Mouse (Mus musculus): ENCODE measurements around the gene Fam120a. TPM values are rescaled to one million over a fixed set of nuclear protein-coding genes. Genes with fewer than 3 reads are reported as not detected.

Gene Fam120a
- polyA plus RNA-seq, 1 experiment from 2014 or later = 24.3 TPM

- no peak for ATAC-seq (replicated peaks; ENCODE audit: insufficient number of reproducible peaks, low FRiP score, low TSS enrichment, low read depth)
- Histone ChIP-seq H3K4me2 (ENCODE audit: low read depth, low read length) (no peak overlapping the region), H3K4me3 (ENCODE audit: low read depth, low read length) (no peak overlapping the region), H3K27ac (replicated peaks; ENCODE audit: low read depth, low read length) (no peak overlapping the region), H3K36me3 (replicated peaks; ENCODE audit: control insufficient read depth, insufficient read depth, low read depth, low read length) (no peaks in the 10 kb centered on the region), H3K9me3 (replicated peaks; ENCODE audit: control insufficient read depth, low read length) (no peaks in the 10 kb centered on the region), H3K27me3 (ENCODE audit: control insufficient read depth, insufficient read depth, low read length) (no peaks in the 10 kb centered on the region), H3K9ac (replicated peaks; ENCODE audit: low read length) (no peak overlapping the region), H3K4me1 (ENCODE audit: control insufficient read depth, insufficient read depth, low read length) (no peaks in the 10 kb centered on the region)
- 88% methylated on average over 4 of the region's 4 CpGs for WGBS
- no peak for DNase-seq (ENCODE audit: low spot score)
Measured at GRCm38 (mm10) chr13:48996731-48997130, 28.9 kb upstream of the Fam120a start.

- Histone ChIP-seq H3K4me3 (ENCODE audit: low read depth, low read length) (no peak overlapping the region), H3K4me2 (ENCODE audit: low read depth, low read length) (no peak overlapping the region), H3K9me3 (replicated peaks; ENCODE audit: control insufficient read depth, low read length) (no peaks in the 10 kb centered on the region), H3K27me3 (ENCODE audit: control insufficient read depth, insufficient read depth, low read length) (no peaks in the 10 kb centered on the region), H3K36me3 (replicated peaks; ENCODE audit: control insufficient read depth, insufficient read depth, low read depth, low read length) (no peaks in the 10 kb centered on the region), H3K27ac (replicated peaks; ENCODE audit: low read depth, low read length) (no peak overlapping the region), H3K9ac (replicated peaks; ENCODE audit: low read length) (no peak overlapping the region), H3K4me1 (ENCODE audit: control insufficient read depth, insufficient read depth, low read length) (no peaks in the 10 kb centered on the region)
- DNase-seq (ENCODE audit: low spot score) (peak; percentile 44), ATAC-seq (replicated peaks; ENCODE audit: insufficient number of reproducible peaks, low FRiP score, low TSS enrichment, low read depth) (no peak)
- WGBS = 39% methylated on average over 3 of the region's 3 CpGs
Measured at GRCm38 (mm10) chr13:48994903-48995302, 27.1 kb upstream of the Fam120a start.

- Histone ChIP-seq H3K4me2 (ENCODE audit: low read depth, low read length) (no peak overlapping the region), H3K4me1 (ENCODE audit: control insufficient read depth, insufficient read depth, low read length) (no peaks in the 10 kb centered on the region), H3K27ac (replicated peaks; ENCODE audit: low read depth, low read length) (no peak overlapping the region), H3K27me3 (ENCODE audit: control insufficient read depth, insufficient read depth, low read length) (no peaks in the 10 kb centered on the region), H3K36me3 (replicated peaks; ENCODE audit: control insufficient read depth, insufficient read depth, low read depth, low read length) (no peaks in the 10 kb centered on the region), H3K9me3 (replicated peaks; ENCODE audit: control insufficient read depth, low read length) (no peaks in the 10 kb centered on the region), H3K4me3 (ENCODE audit: low read depth, low read length) (no peak overlapping the region), H3K9ac (replicated peaks; ENCODE audit: low read length) (no peak overlapping the region)
- no peak for ATAC-seq (replicated peaks; ENCODE audit: insufficient number of reproducible peaks, low FRiP score, low TSS enrichment, low read depth)
- DNase-seq (ENCODE audit: low spot score) = no peak
Measured at GRCm38 (mm10) chr13:48992914-48993313, 25.1 kb upstream of the Fam120a start.

- H3K4me2 ChIP-seq (ENCODE audit: low read depth, low read length) = no peak overlapping the region
- WGBS = 83% methylated on average over 2 of the region's 2 CpGs
- no peaks in the 10 kb centered on the region for H3K27me3 ChIP-seq (ENCODE audit: control insufficient read depth, insufficient read depth, low read length)
- no peak overlapping the region for H3K9ac ChIP-seq (replicated peaks; ENCODE audit: low read length)
- no peaks in the 10 kb centered on the region for H3K4me1 ChIP-seq (ENCODE audit: control insufficient read depth, insufficient read depth, low read length)
- H3K4me3 ChIP-seq (ENCODE audit: low read depth, low read length) = no peak overlapping the region
- no peaks in the 10 kb centered on the region for H3K9me3 ChIP-seq (replicated peaks; ENCODE audit: control insufficient read depth, low read length)
- DNase-seq (ENCODE audit: low spot score) (no peak), ATAC-seq (replicated peaks; ENCODE audit: insufficient number of reproducible peaks, low FRiP score, low TSS enrichment, low read depth) (no peak)
- no peak overlapping the region for H3K27ac ChIP-seq (replicated peaks; ENCODE audit: low read depth, low read length)
- no peaks in the 10 kb centered on the region for H3K36me3 ChIP-seq (replicated peaks; ENCODE audit: control insufficient read depth, insufficient read depth, low read depth, low read length)
Measured at GRCm38 (mm10) chr13:48990138-48990537, 22.3 kb upstream of the Fam120a start.

- ATAC-seq (replicated peaks; ENCODE audit: insufficient number of reproducible peaks, low FRiP score, low TSS enrichment, low read depth) = no peak
- H3K9me3 ChIP-seq (replicated peaks; ENCODE audit: control insufficient read depth, low read length) = no peaks in the 10 kb centered on the region
- WGBS = 79% methylated on average over 6 of the region's 6 CpGs
- no peak overlapping the region for H3K9ac ChIP-seq (replicated peaks; ENCODE audit: low read length)
- H3K36me3 ChIP-seq (replicated peaks; ENCODE audit: control insufficient read depth, insufficient read depth, low read depth, low read length) = no peaks in the 10 kb centered on the region
- H3K4me2 ChIP-seq (ENCODE audit: low read depth, low read length) = no peak overlapping the region
- H3K4me1 ChIP-seq (ENCODE audit: control insufficient read depth, insufficient read depth, low read length) = no peaks in the 10 kb centered on the region
- H3K4me3 ChIP-seq (ENCODE audit: low read depth, low read length) = no peak overlapping the region
- H3K27ac ChIP-seq (replicated peaks; ENCODE audit: low read depth, low read length) = no peak overlapping the region
- H3K27me3 ChIP-seq (ENCODE audit: control insufficient read depth, insufficient read depth, low read length) = no peaks in the 10 kb centered on the region
- no peak for DNase-seq (ENCODE audit: low spot score)
Measured at GRCm38 (mm10) chr13:48982482-48983098, 14.8 kb upstream of the Fam120a start.

GRCm38 (mm10) chr13:48979069-48979468, 11.3 kb upstream of the Fam120a start:
- DNase-seq (ENCODE audit: low spot score) = no peak
- no peak overlapping the region for H3K4me3 ChIP-seq (ENCODE audit: low read depth, low read length)
- WGBS = 73% methylated on average over 6 of the region's 6 CpGs

GRCm38 (mm10) chr13:48977858-48978257, 10.0 kb upstream of the Fam120a start:
- no peak for DNase-seq (ENCODE audit: low spot score)
- no peak overlapping the region for H3K4me3 ChIP-seq (ENCODE audit: low read depth, low read length)
- ATAC-seq (replicated peaks; ENCODE audit: insufficient number of reproducible peaks, low FRiP score, low TSS enrichment, low read depth) = no peak
- H3K36me3 ChIP-seq (replicated peaks; ENCODE audit: control insufficient read depth, insufficient read depth, low read depth, low read length) = no peaks in the 10 kb centered on the region
- H3K27me3 ChIP-seq (ENCODE audit: control insufficient read depth, insufficient read depth, low read length) = no peaks in the 10 kb centered on the region
- 82% methylated on average over 3 of the region's 3 CpGs for WGBS
- no peaks in the 10 kb centered on the region for H3K4me1 ChIP-seq (ENCODE audit: control insufficient read depth, insufficient read depth, low read length)
- H3K9ac ChIP-seq (replicated peaks; ENCODE audit: low read length) = no peak overlapping the region
- no peak overlapping the region for H3K27ac ChIP-seq (replicated peaks; ENCODE audit: low read depth, low read length)
- no peak overlapping the region for H3K4me2 ChIP-seq (ENCODE audit: low read depth, low read length)
- no peaks in the 10 kb centered on the region for H3K9me3 ChIP-seq (replicated peaks; ENCODE audit: control insufficient read depth, low read length)

More at GRCm38 (mm10) chr13:48979069-48979468, 11.3 kb upstream of the Fam120a start:
- H3K4me2 ChIP-seq (ENCODE audit: low read depth, low read length) = no peak overlapping the region
- H3K27me3 ChIP-seq (ENCODE audit: control insufficient read depth, insufficient read depth, low read length) = no peaks in the 10 kb centered on the region
- ATAC-seq (replicated peaks; ENCODE audit: insufficient number of reproducible peaks, low FRiP score, low TSS enrichment, low read depth) = no peak
- no peaks in the 10 kb centered on the region for H3K36me3 ChIP-seq (replicated peaks; ENCODE audit: control insufficient read depth, insufficient read depth, low read depth, low read length)
- H3K9ac ChIP-seq (replicated peaks; ENCODE audit: low read length) = no peak overlapping the region
- H3K4me1 ChIP-seq (ENCODE audit: control insufficient read depth, insufficient read depth, low read length) = no peaks in the 10 kb centered on the region
- H3K9me3 ChIP-seq (replicated peaks; ENCODE audit: control insufficient read depth, low read length) = no peaks in the 10 kb centered on the region
- no peak overlapping the region for H3K27ac ChIP-seq (replicated peaks; ENCODE audit: low read depth, low read length)

- Histone ChIP-seq H3K4me3 (ENCODE audit: low read depth, low read length) (no peak overlapping the region), H3K4me1 (ENCODE audit: control insufficient read depth, insufficient read depth, low read length) (no peaks in the 10 kb centered on the region), H3K9ac (replicated peaks; ENCODE audit: low read length) (no peak overlapping the region), H3K9me3 (replicated peaks; ENCODE audit: control insufficient read depth, low read length) (no peaks in the 10 kb centered on the region), H3K4me2 (ENCODE audit: low read depth, low read length) (no peak overlapping the region), H3K27ac (replicated peaks; ENCODE audit: low read depth, low read length) (no peak overlapping the region), H3K27me3 (ENCODE audit: control insufficient read depth, insufficient read depth, low read length) (no peaks in the 10 kb centered on the region), H3K36me3 (replicated peaks; ENCODE audit: control insufficient read depth, insufficient read depth, low read depth, low read length) (no peaks in the 10 kb centered on the region)
- ATAC-seq (replicated peaks; ENCODE audit: insufficient number of reproducible peaks, low FRiP score, low TSS enrichment, low read depth) = no peak
- no peak for DNase-seq (ENCODE audit: low spot score)
- WGBS = 92% methylated on average over 2 of the region's 2 CpGs
Measured at GRCm38 (mm10) chr13:48974699-48975098, 6.9 kb upstream of the Fam120a start.
